ENCODE assay signal across 12 mouse cellular contexts in genomic region chr11:4302363-4302913, GRCm38 (mm10). TPM values are rescaled to one million over a fixed set of nuclear protein-coding genes. Genes with fewer than 3 reads are reported as not detected.
DNase-seq lines count a peak whose midpoint lies in the region; ATAC-seq and TF ChIP-seq lines count a peak whose summit lies in the region.
"Had no signal": no experiment of that assay in that cellular context is flagged by ENCODE, and none has a peak within 500 bp of the region (broad histone marks: within the 10 kb centered on the region; RNA-seq: fewer than 3 reads in every experiment).

No protein-coding gene starts in this region.

- ATAC-seq in monocyte, adult 5-6 weeks (replicated peaks; ENCODE audit: insufficient number of reproducible peaks, low FRiP score, low TSS enrichment, poor library complexity, severe bottlenecking), result no peak
- no peak for ATAC-seq in liver, embryonic 12.5 days
- ATAC-seq: forebrain, embryonic 16.5 days; intestine, postnatal 0 days had no signal

- DNase-seq in gastrocnemius, adult 18-20 months (ENCODE audit: low spot score), result peak; percentile 59
- no peak for DNase-seq in gastrocnemius, postnatal 10 days
- peak; percentile 89 for DNase-seq in fibroblast of lung, adult 2 months (ENCODE audit: low read depth)
- peak; percentile 40 for DNase-seq in heart, postnatal 4 days
- no peak for DNase-seq in spleen, adult 18-20 months

- TF ChIP-seq CTCF in ES-Bruce4 (IDR thresholded peaks at IDR 0.05; ENCODE audit: low read depth, low read length), result no peak

- 63% methylated on average over 5 of the region's 5 CpGs for WGBS in liver, embryonic 12.5 days (ENCODE audit: insufficient replicate concordance)

- H3K4me1 ChIP-seq in ES-Bruce4 (ENCODE audit: control insufficient read depth, insufficient read depth, low read length), result peaks cover 14% of the 10 kb centered on the region
- peaks cover 28% of the 10 kb centered on the region for H3K4me1 ChIP-seq in liver, embryonic 12.5 days

- no peaks in the 10 kb centered on the region for H3K9me3 ChIP-seq in ES-Bruce4 (replicated peaks; ENCODE audit: control insufficient read depth, insufficient read depth, low read length, poor library complexity, severe bottlenecking)
- H3K9me3 ChIP-seq in liver, embryonic 12.5 days (replicated peaks), result no peaks in the 10 kb centered on the region

- no peaks in the 10 kb centered on the region for H3K36me3 ChIP-seq in ES-Bruce4 (ENCODE audit: control insufficient read depth, insufficient read depth, low read length, poor library complexity, severe bottlenecking)
- no peaks in the 10 kb centered on the region for H3K36me3 ChIP-seq in liver, embryonic 12.5 days

- TF ChIP-seq POLR2A in ES-Bruce4 (IDR thresholded peaks at IDR 0.05; ENCODE audit: insufficient read depth, low read length), result no peak

- no peak overlapping the region for H3K9ac ChIP-seq in ES-Bruce4 (ENCODE audit: low read depth, poor library complexity, severe bottlenecking)
- H3K9ac ChIP-seq in liver, embryonic 12.5 days, result no peak overlapping the region
- H3K9ac ChIP-seq: liver, embryonic 14.5 days had no signal

- TF ChIP-seq EP300 in ES-Bruce4 (IDR thresholded peaks at IDR 0.05; ENCODE audit: insufficient read depth, low read depth, low read length), result peak; percentile 82

- H3K4me3 ChIP-seq in ES-Bruce4 (ENCODE audit: low read depth, low read length), result no peak overlapping the region
- H3K4me3 ChIP-seq in liver, embryonic 12.5 days, result no peak overlapping the region

- H3K27me3 ChIP-seq in ES-Bruce4 (ENCODE audit: control insufficient read depth, insufficient read depth, low read length, poor library complexity, severe bottlenecking), result no peaks in the 10 kb centered on the region
- peaks cover 24% of the 10 kb centered on the region for H3K27me3 ChIP-seq in liver, embryonic 12.5 days (replicated peaks)
- H3K27me3 ChIP-seq: CH12.LX had no signal

- no peak overlapping the region for H3K4me2 ChIP-seq in liver, embryonic 12.5 days

- peak overlapping the region; percentile 93 for H3K27ac ChIP-seq in ES-Bruce4 (ENCODE audit: insufficient read depth, low read length)
- no peak overlapping the region for H3K27ac ChIP-seq in liver, embryonic 12.5 days
- H3K27ac ChIP-seq: liver, embryonic 14.5 days had no signal

RNA-seq across cellular contexts. Expression of gene Lif, which starts 45.1 kb away (rescaled TPM):
- under 1 TPM; 0.11 to 0.21 TPM for total RNA-seq in gastrocnemius, adult 18-20 months (2021)
- under 1 TPM; 0.47 to 0.77 TPM for total RNA-seq in gastrocnemius, postnatal 10 days (2021)
- 12.1 and 13.3 TPM in 2 replicates for polyA plus RNA-seq in ES-Bruce4 (2011; ENCODE audit: insufficient read depth, insufficient read length, low read depth, missing spikeins)
- total RNA-seq in heart, postnatal 4 days (2021), result 1 to 10 TPM; 1.8 to 2.0 TPM
- 0.29 to 1.1 TPM (median 0.32 TPM) in 3 replicates for total RNA-seq in monocyte, adult 5-6 weeks (2017)
- polyA plus RNA-seq in liver, embryonic 12.5 days (2016; fragmentation: Nextera tagmentation; extraction: Ambion mirVana), result not detected in 2 replicates

Comparison
In these comparisons a context has a peak if more than half of its experiments do, and no peak if none do; other contexts are left out.
1. DNase-seq: peak in gastrocnemius, adult 18-20 months (single experiment), fibroblast of lung, adult 2 months (single experiment) and heart, postnatal 4 days (single experiment); none in gastrocnemius, postnatal 10 days (single experiment) and spleen, adult 18-20 months (0 of 2).